Mouse (Mus musculus): ENCODE results near the gene Arfgap3. TPM values are rescaled to one million over a fixed set of nuclear protein-coding genes. Genes with fewer than 3 reads are reported as not detected.

The Arfgap3 gene
- total RNA-seq, 2 experiments from 2014 or later = 18.9 to 22.3 TPM

GRCm38 (mm10) chr15:83265269-83265668 is 84.8 kb downstream of the Arfgap3 start:
- intact Hi-C loops (cut with DNase I) = no loop called here
- DNase-seq (ENCODE audit: low spot score in 2 of 2) = no peak

GRCm38 (mm10) chr15:83263405-83263804 is 86.6 kb downstream of the Arfgap3 start:
- intact Hi-C loops (cut with DNase I) = no loop called here
- no peak for DNase-seq (ENCODE audit: low spot score in 2 of 2)

GRCm38 (mm10) chr15:83257906-83258305 is 92.1 kb downstream of the Arfgap3 start:
- intact Hi-C loops (cut with DNase I) = no loop called here
- no peak for DNase-seq (ENCODE audit: low spot score in 2 of 2)

- intact Hi-C loops (cut with DNase I) = no loop called here
Measured at GRCm38 (mm10) chr15:83256491-83256890, 93.6 kb downstream of the Arfgap3 start.

GRCm38 (mm10) chr15:83255944-83256343 is 94.1 kb downstream of the Arfgap3 start:
- intact Hi-C loops (cut with DNase I) = no loop called here
- DNase-seq (ENCODE audit: low spot score in 2 of 2) = no peak

More at GRCm38 (mm10) chr15:83256491-83256890, 93.6 kb downstream of the Arfgap3 start:
- DNase-seq (ENCODE audit: low spot score in 2 of 2) = no peak

- intact Hi-C loops (cut with DNase I) = no loop called here
- DNase-seq (ENCODE audit: low spot score in 2 of 2) = no peak
Measured at GRCm38 (mm10) chr15:83255191-83255782, 94.8 kb downstream of the Arfgap3 start.

- no peak for DNase-seq (ENCODE audit: low spot score in 2 of 2)
- intact Hi-C loops (cut with DNase I) = no loop called here
Measured at GRCm38 (mm10) chr15:83254372-83255070, 95.5 kb downstream of the Arfgap3 start.

- DNase-seq (ENCODE audit: low spot score in 2 of 2) = peak in 1 of 2 experiments; percentile 7
- intact Hi-C loops (cut with DNase I) = no loop called here
Measured at GRCm38 (mm10) chr15:83252060-83252459, 98.0 kb downstream of the Arfgap3 start.

- intact Hi-C loops (cut with DNase I) = no loop called here
- peak in 1 of 2 experiments; percentile 9 for DNase-seq (ENCODE audit: low spot score in 2 of 2)
Measured at GRCm38 (mm10) chr15:83251176-83252004, 98.7 kb downstream of the Arfgap3 start, which contains the start of gene A4galt. A4galt (minus strand) TSS chr15:83251774.

GRCm38 (mm10) chr15:83250651-83251175 is 99.3 kb downstream of the Arfgap3 start:
- intact Hi-C loops (cut with DNase I) = no loop called here

More at GRCm38 (mm10) chr15:83250651-83251175, 99.3 kb downstream of the Arfgap3 start:
- DNase-seq (ENCODE audit: low spot score in 2 of 2) = no peak

Other genes starting within 250 kb of the Arfgap3 start
- 100 to 1,000 TPM; 148 to 158 TPM for gene Rrp7a, start 227.4 kb downstream of the Arfgap3 start, total RNA-seq (2021)
- 10 to 100 TPM; 84.5 to 87.4 TPM for gene Poldip3, start 200.9 kb downstream of the Arfgap3 start, total RNA-seq (2021)
- 10 to 100 TPM; 59.1 to 62.8 TPM for gene Cyb5r3, start 177.7 kb downstream of the Arfgap3 start, total RNA-seq (2021)
- 1 to 10 TPM; 3.4 to 4.1 TPM for gene A4galt, start 98.5 kb downstream of the Arfgap3 start, total RNA-seq (2021)
- gene Pacsin2, start 114.4 kb upstream of the Arfgap3 start, total RNA-seq (2021) = 100 to 1,000 TPM in 1 of 2 experiments, 10 to 100 TPM in 1; 88.9 to 102 TPM
- gene Ttll1, start 160.6 kb upstream of the Arfgap3 start, total RNA-seq (2021) = 10 to 100 TPM; 49.7 to 52.3 TPM
- gene Bik, start 176.6 kb upstream of the Arfgap3 start, total RNA-seq (2021) = not detected
- 1 to 10 TPM; 4.5 to 5.7 TPM for gene Tspo, start 213.3 kb upstream of the Arfgap3 start, total RNA-seq (2021)
- 10 to 100 TPM; 27.5 to 33.5 TPM for gene Mcat, start 213.5 kb upstream of the Arfgap3 start, total RNA-seq (2021)
- gene Ttll12, start 244.9 kb upstream of the Arfgap3 start, total RNA-seq (2021) = 10 to 100 TPM; 11.7 to 13.8 TPM